Mouse (Mus musculus): ENCODE measurements at regions not wholly inside any gene's neighbourhood (a gene's known extent, or its start where the extent isn't known, plus 50 kb on each side); places are given as distances from the start of the nearest gene placed in this dataset.

DNA sequence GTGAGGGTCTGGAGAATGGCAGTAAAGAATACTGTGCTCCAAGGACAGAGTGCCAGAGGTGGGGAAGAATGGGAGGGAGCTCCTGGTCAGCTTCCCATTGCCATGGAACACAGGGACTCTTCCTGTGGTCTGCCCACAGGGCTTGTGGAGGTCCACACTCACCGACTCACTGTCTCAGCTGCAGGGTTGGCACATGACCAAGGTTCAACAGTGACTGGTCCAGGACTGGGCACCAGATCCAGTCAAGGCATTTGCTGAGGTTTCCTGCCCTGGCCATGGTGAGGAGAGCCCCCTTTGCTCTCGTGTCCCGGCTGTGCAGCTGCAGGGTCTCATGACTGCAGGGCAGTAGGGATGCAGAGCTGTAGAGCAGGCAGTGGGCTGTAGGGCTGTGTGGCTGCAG, 88.7 kb upstream of the Smim23 start:
- no peak for TF ChIP-seq CTCF (IDR thresholded peaks at IDR 0.05 in 2 of 3, conservative IDR thresholded peaks at IDR 0.05 in 1 of 3; ENCODE audit: control insufficient read depth in 1 of 3, insufficient read depth in 1 of 3, low read depth in 2 of 3, low read length in 3 of 3, poor library complexity in 1 of 3, severe bottlenecking in 1 of 3)
- TF ChIP-seq E2F4 (IDR thresholded peaks at IDR 0.05; ENCODE audit: borderline replicate concordance, low read depth, low read length): no peak
- TF ChIP-seq GATA1 (IDR thresholded peaks at IDR 0.05; ENCODE audit: low read depth, low read length): no peak
